Mouse (Mus musculus) R1 (cell line): ENCODE measurements around the gene Ttc23.

ENCODE experiments used
- DNase-seq: peaks from one replicate; pipeline ENCODE4 v3.0.0-alpha.2; 2018; ENCODE audit warnings: low read depth, low spot score

Gene Ttc23

DNA sequence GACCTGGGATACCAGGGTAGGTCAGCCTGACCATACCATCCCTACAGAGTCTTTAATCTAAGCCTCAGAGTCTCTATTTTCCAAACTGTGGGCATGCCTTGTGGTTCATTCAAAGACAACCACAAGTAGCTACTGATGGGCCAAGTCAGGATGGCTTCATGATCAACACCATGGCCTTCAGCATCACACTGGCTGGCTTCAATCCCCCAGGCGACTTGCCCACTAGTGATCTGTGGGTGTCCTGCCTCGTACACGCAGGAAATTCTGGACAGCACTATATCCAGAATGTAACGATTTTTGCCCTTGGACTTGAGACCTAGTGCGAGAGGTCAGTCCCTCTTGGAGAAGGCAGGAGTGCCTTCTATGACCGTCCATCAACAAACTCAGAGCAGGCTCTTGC, 153.3 kb downstream of the Ttc23 start:
- no peak for DNase-seq

- DNase-seq, result no peak
Measured at GRCm38 (mm10) chr7:67801022-67801421, 153.8 kb downstream of the Ttc23 start.

DNA sequence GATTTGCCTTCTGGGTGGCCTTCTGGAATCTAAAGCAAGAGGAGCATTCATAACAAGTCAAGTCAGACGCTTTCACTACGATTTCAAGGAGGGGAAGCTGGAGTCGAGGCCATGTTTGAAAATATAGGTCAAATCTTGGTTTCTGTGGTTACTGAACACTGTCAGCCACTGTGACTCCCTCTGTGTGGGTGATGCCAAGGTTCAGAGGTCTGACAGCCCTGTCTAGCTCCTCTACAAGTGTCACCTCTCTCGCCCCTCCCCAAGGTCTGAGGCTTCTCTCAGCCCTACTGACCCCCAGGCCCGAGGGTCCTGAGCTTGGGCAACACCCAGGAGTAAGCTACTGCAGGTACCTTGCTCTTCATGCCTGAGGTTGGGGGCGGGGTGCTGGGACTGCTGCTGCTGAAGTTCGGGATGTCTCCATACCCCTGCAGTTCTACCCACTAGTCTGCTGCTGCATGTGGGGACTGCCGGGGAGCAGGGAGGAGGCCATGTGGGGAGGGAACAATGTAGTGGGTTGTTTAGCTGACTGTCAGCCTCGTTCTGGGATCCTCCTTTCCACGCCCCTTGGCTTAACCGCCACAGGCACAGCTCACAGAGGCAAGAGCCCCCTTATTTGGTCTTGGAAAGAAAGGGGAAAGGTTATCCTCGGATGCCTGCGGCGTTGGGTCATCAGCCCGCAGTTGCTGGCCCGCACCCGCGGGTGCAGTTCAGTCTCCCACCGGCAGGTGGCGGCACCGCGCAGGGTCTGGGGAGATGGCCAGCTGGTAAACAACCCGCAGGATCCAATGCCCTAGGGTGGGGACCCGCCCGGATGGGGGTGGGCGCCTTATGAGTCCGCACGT, 156.0 kb downstream of the Ttc23 start:
- peak; percentile 69 for DNase-seq

DNA sequence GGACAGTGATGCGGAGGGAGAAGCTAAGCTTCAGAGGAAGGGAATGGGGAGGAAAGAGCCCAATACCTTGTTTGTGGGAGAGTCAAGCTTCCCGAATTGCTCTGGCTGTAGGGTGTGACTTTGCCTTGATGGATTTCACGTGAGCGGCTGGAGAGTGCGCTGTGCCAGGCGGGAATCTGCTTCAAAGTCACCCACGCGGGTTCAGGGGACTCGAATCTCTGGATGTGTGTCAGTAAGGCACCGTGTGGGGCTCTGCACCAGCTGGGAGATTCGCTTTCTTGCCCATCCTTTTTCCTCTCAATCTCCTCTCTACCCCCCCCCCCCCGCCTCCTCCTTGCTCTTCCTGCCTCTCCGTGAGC, 156.6 kb downstream of the Ttc23 start:
- no peak for DNase-seq
